Mouse (Mus musculus): Measurements from ENCODE around the gene Calcoco1. TPM values are rescaled to one million over a fixed set of nuclear protein-coding genes. Genes with fewer than 3 reads are reported as not detected.

The Calcoco1 gene
- total RNA-seq, 2 experiments from 2014 or later = 89.5 to 104 TPM

DNA sequence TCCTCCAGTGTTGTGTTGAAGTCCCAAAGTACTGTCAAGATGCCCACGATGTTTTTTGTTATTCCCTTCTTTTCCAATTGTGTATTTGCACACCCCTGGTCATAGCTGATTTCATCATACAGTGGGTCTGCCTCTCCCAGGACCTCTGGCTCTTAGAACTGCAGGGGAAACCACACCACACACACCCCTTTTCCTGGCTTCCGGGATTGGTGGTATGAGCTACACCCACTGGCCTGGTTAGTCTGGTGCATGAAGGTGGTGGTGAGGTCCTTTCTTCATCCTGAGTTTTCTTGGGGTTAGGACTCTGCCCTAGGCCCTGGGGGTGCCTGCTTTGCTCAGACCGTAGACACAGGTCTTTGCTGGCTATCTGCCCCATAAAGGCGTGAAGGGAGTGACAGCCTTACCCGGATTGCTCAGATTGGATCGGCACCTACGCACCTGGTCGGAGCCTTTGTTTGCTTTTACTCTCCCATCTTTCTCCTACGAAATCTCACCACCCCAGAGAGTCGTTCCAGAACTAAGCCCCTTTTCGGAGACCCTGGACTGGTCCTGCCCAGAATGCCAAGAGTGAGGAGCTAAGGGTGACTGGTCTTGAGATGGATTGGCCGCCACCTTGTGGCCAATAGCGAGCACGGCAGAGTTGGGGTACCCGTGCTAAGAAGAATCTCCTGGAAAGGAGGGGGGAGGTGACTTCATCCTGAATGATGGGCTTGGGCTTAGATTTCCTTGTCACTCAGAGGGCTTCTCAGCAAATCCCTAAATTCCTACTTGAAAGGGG, 17.7 kb upstream of the Calcoco1 start:
- intact Hi-C loops (cut with DNase I) = no loop called here
- DNase-seq = peak; percentile 57 to 69

DNA sequence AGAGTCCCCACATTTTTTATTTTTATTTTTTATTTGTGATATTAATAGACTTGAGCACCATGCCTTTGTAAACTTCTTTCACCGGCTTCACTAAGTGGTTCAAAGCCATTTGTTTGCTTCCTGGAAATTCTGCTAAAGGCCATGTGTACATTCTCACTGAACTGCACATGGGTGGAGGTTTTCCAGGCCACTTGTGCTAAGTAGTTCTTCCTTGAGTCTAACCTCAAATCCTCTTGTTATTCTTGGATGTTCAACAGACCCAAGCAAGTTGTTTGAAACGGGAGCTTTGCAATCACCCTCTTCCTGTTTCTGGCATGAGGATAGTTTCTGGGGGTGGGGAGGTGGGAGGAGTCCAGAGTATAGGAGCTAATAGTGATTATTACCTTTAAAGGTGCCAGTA, 16.5 kb upstream of the Calcoco1 start:
- intact Hi-C loops (cut with DNase I) = no loop called here
- DNase-seq = no peak

DNA sequence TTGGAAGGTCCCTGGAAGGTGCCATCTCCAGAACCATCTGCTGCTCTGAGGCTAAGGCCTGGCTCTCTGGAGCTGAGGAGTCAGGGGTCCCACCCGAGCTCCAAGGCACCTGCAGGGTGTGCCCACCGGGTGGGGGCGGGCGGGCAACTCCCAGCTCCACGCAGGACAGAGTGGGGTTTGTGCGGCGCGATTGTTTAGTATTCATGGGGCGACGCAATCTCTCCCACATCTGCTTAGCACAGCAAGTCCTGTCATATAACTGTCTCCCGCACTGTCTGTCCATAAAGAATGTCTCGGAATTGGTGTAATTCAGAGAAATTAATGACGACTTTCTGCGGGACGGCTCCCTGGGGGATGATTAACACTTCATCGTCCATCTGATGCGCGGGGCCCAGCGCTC, 15.1 kb upstream of the Calcoco1 start:
- no peak for DNase-seq
- intact Hi-C loops (cut with DNase I) = no loop called here

DNA sequence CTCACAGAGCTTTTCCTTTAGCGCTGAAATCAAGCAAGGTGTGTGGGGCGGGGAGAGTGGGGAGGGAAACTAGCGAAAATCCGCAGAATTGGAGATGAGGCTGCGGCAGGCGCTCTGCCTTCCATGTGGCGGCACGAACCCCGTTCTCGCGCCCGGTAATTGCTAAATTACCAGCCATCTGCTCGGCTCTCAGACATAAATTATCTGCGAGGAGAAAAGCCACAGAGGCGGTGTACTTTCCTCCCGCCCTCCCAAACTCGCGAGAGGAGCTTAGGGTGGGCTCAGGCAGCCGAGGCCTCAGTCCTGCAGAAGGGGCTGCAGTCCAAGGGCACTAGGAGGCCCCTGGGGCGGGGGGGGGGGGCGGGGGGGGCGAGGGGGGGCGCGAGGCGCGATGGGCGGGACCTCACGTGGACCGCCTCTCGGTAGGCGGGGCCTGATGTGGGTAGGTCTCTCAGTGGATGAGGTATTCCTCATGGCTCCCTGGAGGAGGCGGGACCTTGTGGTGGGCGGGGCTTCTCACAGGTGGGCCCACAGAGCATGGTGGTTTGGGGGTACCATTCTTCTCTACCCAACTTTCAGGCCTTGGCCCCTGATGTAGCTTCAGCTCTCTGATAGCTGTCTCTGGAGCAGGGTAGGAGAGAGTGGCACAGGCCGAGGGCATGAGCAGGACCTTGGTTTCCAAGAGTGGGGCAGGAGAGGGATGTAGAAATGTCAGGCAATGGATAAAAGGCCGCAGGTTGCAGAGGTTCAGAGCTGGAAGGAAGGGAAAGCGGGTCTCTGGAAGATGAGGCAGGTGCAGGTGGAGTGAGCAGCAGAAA, 14.4 kb upstream of the Calcoco1 start:
- intact Hi-C loops (cut with DNase I) = no loop called here

DNA sequence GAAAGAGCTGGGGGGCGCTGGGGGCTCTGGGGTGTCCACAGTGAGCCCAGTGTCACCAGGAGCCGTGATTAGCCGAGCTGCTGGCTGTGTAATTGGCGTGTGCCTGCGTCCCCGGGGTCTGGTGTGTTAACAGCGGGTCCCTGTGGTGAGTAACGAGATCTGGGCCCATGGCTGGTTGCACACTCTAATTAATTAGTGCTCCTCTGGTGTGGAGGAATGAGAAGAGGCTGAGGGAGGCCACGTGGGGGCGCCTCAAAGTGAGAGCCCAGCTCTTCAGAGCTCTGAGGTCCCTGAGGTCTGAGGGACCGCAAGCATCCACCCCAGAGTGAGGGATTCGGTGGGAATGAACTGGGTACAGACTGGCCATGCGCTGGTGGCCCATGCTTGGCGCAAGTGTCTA, 13.1 kb upstream of the Calcoco1 start:
- intact Hi-C loops (cut with DNase I) = no loop called here
- DNase-seq = no peak

More for the DNA sequence above, 14.4 kb upstream of the Calcoco1 start:
- no peak for DNase-seq

DNA sequence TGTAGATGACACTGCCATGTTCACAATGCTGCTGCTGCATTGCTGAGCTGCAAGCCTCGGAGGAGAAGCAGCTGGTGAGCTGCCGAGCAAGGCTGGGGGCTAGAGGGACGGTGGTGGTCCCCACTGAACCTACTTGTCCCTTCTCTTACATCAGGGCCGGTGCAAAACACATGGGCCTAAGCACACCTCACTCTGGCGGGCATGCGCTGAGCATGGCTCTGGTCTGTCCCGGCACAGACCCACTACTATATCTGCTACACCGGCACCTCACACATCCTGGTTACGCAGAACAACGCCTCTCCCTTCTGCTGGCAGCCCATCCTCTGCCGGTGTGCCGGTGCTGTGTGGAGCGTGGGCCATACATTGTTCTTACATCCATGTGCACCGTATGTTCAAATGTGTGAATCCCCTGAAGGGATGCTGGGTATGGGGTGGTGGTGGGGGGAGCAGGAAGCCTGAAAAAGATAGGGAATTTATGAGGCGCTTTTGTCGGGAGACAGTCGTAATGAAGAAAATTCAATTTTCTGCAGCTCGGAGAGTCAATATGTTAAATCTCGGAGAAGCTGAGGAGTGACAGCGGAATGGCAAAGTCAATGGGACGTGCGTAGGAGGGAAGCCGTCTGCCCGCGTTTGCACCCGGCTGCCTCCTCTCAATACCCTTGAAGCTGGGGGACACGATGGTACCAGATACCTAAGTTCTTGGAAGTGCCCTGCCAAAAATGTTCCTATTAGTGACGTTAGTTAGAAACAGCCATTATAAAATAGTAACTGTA, 12.0 kb upstream of the Calcoco1 start:
- no peak for DNase-seq

DNA sequence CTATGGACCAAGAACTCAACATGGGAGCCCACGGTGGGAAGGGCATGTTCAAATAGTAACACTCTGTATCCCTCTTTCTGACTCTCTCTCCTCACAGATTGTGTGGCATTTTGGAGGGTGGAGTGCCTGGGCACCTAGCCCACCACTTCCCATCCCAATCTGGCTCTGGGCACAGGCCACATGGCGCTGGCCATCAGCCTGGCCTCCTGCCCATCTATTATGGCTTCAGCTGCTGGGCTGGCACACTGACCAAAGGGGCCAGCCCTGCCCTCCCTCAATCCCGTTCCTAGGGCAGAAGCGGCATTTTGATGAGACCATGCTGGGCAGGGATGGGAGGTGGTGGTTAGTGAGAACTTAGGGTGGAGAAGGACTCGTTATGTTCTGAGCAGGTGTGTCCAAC, 11.3 kb upstream of the Calcoco1 start:
- intact Hi-C loops (cut with DNase I) = no loop called here
- DNase-seq = peak; percentile 28 to 31

More for the DNA sequence above, 12.0 kb upstream of the Calcoco1 start:
- intact Hi-C loops (cut with DNase I) = no loop called here

DNA sequence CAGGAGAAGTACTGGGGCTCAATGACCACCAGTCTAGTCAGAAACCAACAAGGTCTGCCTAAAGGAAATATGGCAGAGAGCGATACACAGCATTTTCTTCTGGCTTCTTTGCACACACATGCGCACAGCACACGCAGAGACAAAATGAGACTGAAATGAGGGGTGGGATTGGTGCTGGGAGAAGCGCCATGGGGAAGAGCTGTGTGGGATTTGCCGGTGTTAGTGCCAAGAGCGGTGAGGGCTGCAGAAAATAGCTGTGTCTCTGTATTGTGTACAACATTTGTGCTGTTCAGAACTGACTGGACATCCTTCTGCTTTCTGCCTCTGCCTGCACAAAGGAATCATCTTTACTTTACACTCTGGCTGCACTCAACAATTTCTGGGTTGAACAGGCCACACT, 10.4 kb upstream of the Calcoco1 start:
- DNase-seq = no peak
- intact Hi-C loops (cut with DNase I) = no loop called here

DNA sequence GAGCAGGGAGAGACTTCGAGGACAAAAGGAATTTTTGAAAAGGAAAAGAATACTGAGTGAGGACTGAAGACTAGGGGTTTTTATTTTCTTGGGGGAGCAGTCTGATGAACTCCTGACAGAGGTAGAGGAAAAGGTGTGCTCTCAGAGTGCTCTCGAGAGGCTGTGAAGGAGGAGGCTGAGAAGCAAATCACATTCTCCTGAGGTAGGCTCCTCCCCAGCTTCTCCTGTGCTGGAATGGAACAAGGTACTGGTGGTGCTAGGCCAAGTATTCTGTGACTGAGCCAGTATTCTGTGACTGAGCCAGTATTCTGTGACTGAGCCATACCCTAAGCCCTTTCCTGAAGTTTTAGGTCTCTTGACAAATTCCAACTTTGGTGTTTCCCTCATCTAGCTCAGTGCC, 6.0 kb upstream of the Calcoco1 start:
- intact Hi-C loops (cut with DNase I) = no loop called here
- DNase-seq = no peak

DNA sequence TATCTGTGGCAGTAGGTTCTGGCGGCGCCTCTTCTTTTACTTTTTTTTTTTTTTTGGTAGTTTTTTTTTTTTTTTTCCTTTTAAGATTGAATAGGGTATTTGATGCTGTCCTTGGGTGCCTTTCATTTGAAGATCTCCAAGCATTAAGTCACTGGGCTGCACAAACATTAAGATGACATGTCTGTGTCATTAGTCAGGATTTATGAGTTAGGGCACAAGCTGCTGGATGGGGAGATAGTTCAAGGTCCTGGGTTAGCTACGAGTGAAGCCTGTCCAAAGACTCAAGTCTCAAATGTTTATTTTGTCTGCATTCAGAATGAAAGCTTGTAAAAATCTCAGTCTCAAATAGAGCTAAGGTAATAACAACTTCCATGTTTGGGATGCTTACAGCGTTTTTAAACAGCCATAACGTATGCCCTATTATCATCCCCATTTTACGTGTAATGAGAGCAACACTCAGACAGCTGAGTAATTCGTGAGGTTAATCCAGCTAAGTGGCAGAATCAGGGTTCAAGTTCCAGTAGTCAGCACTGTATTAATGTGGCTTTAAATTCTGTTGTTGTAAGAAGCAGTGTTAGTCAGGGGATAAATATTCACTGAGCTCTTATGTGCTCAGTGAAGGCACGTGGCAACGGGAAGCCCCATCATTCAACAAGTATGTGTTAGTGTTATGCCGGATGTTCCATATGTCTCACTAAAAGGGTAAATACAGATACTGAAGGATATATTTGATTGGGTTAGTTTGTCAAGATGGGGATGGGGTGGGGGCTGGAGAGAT, 1.6 kb upstream of the Calcoco1 start:
- intact Hi-C loops (cut with DNase I) = no loop called here
- no peak for DNase-seq

DNA sequence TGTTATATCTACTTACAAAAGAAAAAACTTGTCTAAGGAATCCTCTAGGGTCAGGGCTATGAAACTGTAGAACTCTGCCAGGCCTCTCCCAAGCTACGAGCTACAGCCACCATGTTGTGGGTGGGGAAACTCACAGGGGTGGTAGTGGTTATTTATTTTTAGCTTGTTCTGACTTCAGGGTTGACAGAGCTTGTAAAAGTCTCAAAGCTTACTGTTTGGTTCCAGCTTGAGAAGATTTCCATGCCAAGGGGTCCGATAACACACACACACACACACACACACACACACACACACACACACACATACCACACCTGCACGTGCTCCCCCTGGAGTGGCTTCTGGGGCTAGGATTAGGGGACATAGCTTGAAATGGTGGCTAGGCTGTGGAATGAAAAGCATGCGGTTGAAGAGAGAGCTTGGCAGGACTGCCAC, 538 bp upstream of the Calcoco1 start:
- intact Hi-C loops (cut with DNase I) = no loop called here

DNA sequence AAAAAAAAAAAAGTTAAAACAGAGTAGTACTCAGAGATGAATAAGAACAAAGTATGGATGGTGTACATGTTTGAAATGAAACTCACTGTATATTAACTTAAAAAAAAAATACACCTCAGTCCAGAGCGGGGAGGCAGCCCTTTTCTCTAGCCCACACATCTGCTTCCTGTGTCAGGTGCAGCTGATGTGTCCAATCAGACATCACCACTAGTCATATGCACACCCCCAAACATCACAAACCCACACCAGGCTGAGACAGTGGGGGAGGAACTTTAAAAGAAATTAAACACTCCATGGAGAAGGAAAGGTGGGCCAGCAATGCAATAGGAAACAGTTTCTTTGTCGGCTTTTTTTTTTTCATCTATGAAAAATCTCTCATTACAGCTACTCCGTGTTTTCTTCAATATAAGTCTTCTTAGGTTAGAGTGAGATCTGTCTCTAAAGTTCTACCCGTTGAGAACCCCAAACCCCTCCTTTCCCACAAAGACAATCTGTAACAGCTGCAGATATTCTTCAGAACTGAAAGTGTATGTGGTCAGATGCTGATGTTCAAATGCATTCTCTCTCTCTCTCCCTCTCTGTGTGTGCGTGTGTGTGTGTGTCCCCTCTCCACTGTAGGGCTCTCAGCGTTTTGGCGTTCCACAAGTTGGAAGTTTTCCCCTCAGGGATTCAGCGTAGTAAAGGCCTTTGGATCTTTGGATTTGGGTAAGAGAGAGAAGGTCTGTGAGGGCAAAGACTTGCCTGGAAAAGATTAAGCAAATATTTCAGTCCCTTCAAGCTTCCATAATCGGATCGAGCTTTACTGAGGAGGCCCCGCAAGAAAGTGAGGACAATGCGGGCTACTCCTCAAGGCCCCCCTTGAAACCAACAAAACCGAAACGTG, 721 bp downstream of the Calcoco1 start:
- no peak for DNase-seq
- intact Hi-C loops (cut with DNase I) = no loop called here

More for the DNA sequence above, 538 bp upstream of the Calcoco1 start:
- peak; percentile 12 to 30 for DNase-seq

DNA sequence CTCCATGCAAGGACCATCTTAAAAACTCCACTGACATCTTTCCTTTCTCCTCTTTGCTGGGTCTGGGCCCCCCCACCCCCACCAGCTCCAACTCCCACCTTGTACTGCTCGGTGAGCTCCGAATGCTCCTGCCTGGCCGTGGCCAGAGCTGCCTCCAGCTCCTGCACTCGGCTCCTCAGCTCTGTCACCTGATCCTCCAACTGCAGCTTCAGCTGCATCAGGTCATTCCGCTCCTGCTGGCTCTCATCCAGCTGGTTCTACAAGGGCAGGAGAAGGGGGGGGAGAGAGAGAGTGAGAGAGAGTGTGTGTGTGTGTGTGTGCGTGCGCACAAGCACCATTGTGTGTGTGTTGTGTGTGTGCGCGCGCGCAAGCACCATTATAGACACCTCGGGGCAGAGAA, 5.8 kb downstream of the Calcoco1 start:
- intact Hi-C loops (cut with DNase I) = no loop called here
- DNase-seq = peak; percentile 24 to 49

DNA sequence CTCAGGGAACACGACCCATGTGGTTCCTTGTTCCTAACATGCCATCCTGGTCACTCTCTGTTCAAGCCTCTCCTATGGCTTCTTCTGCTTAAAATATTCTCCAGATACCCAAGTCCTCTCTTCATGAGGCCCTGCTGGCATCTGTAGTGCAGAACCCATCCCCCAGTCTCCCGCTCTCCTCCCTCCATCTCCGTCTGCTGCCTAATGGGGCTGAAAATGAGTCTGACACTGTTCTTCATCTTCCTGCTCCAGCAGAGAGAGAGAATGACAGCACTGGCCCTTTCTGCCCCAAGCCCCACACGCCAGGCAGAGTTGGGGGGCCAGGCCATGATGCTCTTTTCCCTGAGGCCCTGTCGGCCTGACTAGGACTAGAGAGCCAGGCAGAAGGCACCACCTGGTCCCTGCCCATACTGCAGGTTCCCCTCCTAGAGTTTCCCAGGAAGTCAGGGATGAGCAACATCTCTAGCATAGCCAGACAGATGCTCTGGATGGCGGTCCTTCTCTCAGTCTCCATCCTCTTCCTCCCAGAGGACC, 14.2 kb downstream of the Calcoco1 start:
- intact Hi-C loops (cut with DNase I) = no loop called here
- DNase-seq = no peak

DNA sequence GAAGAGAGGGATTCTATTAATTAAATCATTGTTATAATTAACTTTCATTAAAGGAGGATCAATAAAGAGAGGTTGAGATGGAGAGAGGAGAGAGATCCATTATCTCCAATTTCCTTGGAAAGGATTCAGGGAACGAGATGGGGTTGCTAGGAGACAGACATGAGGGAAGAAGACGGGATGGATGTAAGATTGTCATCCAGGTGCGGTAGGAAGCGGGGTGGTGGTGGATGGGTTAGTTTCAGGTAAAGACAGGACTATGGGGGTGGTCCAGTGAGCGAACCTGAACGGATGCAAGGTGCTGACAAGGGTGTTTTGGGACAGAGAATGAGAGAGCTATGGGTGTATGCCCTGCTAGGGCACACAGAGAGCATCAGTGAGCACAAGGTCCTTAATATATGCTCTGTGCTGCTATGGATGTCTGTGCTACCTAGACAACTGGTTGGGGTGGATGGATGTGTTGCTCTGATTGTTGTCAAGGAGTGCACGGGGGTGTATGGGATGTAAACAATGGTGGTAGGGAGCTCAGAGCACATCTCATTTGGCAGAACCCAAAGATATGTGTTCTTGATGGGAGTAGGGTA, 16.0 kb downstream of the Calcoco1 start:
- no peak for DNase-seq
- intact Hi-C loops (cut with DNase I) = no loop called here

DNA sequence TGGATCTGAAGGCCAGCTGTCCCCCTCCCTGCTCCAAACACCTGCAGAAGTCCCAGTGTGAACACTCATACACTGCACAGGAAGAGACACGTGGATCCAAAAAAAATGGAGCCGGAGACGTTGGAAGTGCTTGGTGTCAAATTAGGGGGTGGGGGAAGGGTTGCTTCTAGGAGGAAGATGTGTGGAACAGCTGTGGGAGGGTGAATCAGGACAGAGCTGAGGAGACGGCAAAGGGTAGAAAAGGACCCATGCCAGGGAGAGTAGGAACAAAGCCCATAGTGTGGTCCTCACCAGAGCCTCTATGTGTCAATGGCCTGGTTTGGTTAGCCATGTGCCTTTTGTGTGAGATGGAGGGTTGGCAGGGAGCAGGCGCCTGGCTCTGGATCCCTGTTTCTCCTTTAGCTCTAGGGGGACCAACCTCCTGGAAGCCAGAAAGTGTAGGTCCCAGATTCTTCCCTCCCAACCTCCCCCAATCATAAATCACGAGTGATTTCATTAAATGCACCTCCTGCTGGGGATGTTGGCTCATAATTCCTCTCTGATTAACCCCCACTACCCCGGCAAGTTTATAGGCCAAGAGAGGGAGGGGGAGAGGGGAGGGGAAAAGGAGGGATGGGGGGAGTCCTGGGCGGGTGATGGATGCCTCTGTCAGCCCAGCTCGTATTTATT, 16.6 kb downstream of the Calcoco1 start:
- intact Hi-C loops (cut with DNase I) = no loop called here
- DNase-seq = no peak

DNA sequence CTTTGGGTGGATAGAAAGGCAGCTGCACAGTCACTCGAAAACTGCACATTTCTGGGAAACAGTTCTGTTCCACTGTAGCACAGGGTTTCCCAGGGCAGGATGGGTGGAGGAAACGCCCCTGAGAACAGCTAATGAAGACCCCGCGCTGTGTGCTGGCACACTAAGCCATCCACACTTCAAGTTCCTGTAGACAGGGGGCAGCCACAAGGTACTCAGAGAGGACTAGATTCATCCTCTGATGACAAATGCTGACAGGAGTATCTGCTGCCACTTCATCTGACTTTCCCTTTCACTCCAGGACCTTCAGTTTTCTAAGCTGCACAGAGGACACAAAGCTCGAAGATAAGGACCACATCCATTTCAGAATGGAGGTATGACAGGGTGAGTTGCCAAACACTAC, 17.2 kb downstream of the Calcoco1 start:
- intact Hi-C loops (cut with DNase I) = no loop called here

DNA sequence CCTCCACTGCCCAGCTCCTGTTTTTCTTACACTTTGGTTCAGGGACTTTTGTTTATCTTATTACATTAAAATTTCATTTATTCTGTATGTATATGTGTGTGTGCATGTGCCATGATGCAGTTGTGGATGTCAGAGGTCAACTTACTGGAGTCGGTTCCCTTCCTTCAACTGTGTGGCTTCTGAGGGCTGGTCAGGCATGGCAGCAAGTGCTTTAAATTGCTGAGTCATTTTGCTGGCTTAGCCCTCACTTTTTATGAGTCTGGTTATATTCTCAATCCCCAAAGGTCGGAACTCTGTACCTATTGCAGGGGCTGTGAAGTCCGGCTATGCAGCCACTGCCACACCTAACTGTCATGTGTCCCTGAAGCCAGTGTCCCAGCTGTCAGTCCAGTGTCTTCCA, 19.0 kb downstream of the Calcoco1 start:
- DNase-seq = no peak
- intact Hi-C loops (cut with DNase I) = no loop called here

More for the DNA sequence above, 17.2 kb downstream of the Calcoco1 start:
- DNase-seq = no peak

All from heart, postnatal 14 days (tissue).